Mouse (Mus musculus) heart, adult 9 months (tissue): ENCODE data around the gene Pth2.

Experiments
- DNase-seq, 2 experiments: peaks; one replicate each; pipeline ENCODE4 v3.0.0; 2022; ENCODE audit warnings: low spot score in 2 of 2

Gene Pth2

GRCm38 (mm10) chr7:45196994-45197393, 16.2 kb downstream of the Pth2 start:
- no peak for DNase-seq

GRCm38 (mm10) chr7:45198435-45198834, 17.6 kb downstream of the Pth2 start:
- DNase-seq: peak in 1 of 2 experiments; percentile 61

- DNase-seq: no peak
These were observed 18.2 kb downstream of the Pth2 start for GRCm38 (mm10) chr7:45198961-45199360.

GRCm38 (mm10) chr7:45202654-45203053, 21.9 kb downstream of the Pth2 start:
- no peak for DNase-seq

GRCm38 (mm10) chr7:45204380-45205143, 23.8 kb downstream of the Pth2 start, which contains the start of gene Ccdc155:
Gene Ccdc155 (minus strand): TSS chr7:45204892.
- peak; percentile 86 to 90 for DNase-seq

- no peak for DNase-seq
These were observed 27.5 kb downstream of the Pth2 start for GRCm38 (mm10) chr7:45208260-45208659.

GRCm38 (mm10) chr7:45211070-45211469, 30.3 kb downstream of the Pth2 start:
- no peak for DNase-seq

GRCm38 (mm10) chr7:45211851-45212251, 31.1 kb downstream of the Pth2 start, which contains the start of gene Dkkl1:
Gene Dkkl1 (minus strand): TSS chr7:45212147.
- DNase-seq: no peak

GRCm38 (mm10) chr7:45212356-45212755, 31.6 kb downstream of the Pth2 start:
- DNase-seq: no peak

- DNase-seq: no peak
These were observed 32.9 kb downstream of the Pth2 start for GRCm38 (mm10) chr7:45213708-45214107.

GRCm38 (mm10) chr7:45215673-45216441, 35.1 kb downstream of the Pth2 start, which contains the start of gene Tead2:
Gene Tead2 (plus strand): TSS chr7:45215753.
- peak; percentile 32 to 51 for DNase-seq

GRCm38 (mm10) chr7:45216442-45217183, 35.8 kb downstream of the Pth2 start:
- peak; percentile 48 to 61 for DNase-seq

GRCm38 (mm10) chr7:45221680-45222079, 40.9 kb downstream of the Pth2 start:
- no peak for DNase-seq

GRCm38 (mm10) chr7:45224826-45225225, 44.0 kb downstream of the Pth2 start:
- no peak for DNase-seq

- no peak for DNase-seq
These were observed 45.6 kb downstream of the Pth2 start for GRCm38 (mm10) chr7:45226421-45226820.

- no peak for DNase-seq
These were observed 47.8 kb downstream of the Pth2 start for GRCm38 (mm10) chr7:45228548-45228947.

GRCm38 (mm10) chr7:45229046-45229445, 48.3 kb downstream of the Pth2 start:
- DNase-seq: no peak

GRCm38 (mm10) chr7:45229459-45230203, 48.8 kb downstream of the Pth2 start:
- DNase-seq: no peak

GRCm38 (mm10) chr7:45231192-45231591, 50.4 kb downstream of the Pth2 start:
- DNase-seq: no peak
